Mouse (Mus musculus) 416B (cell line): ENCODE data around the gene Phactr3.

Experiments used
- DNase-seq: peaks from one replicate; pipeline ENCODE4 v3.0.0; 2011; ENCODE audit warnings: low read depth

The Phactr3 gene

GRCm38 (mm10) chr2:178263055-178263454 lies 144.3 kb downstream of the Phactr3 start:
- no peak for DNase-seq

DNA sequence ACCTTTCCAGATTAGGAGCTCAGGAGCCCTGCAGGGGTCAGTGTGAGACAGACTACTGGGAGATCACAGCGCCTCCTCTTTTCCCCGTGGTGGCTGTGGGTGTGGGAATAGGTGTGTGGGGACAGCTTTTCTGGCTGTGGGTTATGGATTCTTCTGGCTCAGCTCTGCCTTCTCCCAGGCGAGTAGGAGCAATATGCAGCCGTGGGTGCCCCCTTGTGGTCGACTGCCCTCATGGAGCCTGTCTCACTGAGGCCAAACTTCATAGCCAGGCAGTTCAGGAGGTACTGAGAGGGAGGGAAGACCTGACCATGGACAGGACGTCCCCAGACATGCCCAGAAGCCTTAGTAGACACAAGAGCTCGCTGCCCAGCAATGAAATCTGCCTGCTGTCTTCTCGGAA lies 145.6 kb downstream of the Phactr3 start:
- peak; percentile 43 for DNase-seq

DNA sequence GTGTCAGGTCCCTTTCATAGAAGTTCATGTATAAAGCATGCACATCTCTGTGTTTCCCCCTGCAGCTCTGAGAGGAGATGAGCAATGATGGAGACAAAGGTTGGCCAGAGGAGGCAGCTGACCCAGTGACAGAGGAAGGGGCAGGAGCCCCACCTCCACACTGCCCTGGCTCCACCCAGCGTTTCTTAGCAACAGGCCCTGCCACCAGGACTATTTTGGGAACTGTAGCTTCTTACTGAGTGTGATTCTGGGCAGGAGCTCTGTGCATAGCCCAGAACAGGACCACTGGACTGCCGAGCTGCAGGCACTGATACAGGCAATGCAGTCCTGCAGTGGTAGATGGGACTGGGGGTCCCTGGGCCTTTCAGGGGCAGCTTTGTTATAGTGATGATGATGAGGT lies 146.7 kb downstream of the Phactr3 start:
- DNase-seq = no peak

DNA sequence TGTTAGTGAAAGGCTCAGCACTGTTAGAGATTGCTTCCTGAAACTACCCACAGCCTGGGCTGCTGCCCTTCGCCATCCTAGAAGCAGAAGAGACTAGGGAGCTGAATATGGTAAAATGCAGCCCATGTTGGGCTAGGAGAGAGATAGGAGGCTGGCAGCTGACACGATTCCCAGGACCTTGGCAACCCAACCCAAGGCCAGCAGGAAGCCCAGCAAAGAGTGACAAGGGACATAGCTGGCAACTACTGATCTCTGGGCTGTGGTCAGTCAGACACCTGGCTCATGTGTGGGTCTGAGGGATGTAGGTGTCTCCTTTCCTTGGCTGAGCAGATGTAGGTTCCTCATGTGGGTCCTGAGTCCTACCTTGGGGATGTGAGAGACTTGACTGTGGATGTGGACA lies 152.0 kb downstream of the Phactr3 start:
- no peak for DNase-seq

GRCm38 (mm10) chr2:178272350-178272749 lies 153.6 kb downstream of the Phactr3 start:
- DNase-seq = no peak

- DNase-seq = no peak
Measured at GRCm38 (mm10) chr2:178274126-178274525, 155.4 kb downstream of the Phactr3 start.

DNA sequence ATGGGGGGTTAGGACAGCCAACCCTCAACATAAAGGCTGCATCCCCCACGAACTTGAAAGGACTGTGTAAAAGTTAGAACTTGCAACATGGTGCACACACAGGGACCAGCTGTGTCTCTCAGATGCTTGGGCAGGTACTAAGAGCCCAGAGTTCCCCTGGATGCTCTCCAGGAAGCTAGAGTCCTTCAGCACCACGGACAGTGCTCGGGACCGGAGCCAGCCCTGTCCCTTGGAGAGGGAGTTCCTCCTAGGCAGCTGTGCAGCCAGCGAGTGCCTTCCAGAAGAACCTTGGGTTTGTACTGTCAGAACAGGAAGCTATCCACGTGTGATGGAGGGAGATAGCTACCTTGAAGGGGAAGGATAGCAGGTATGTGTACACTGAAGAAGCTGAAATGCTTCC lies 158.4 kb downstream of the Phactr3 start:
- peak; percentile 31 for DNase-seq

DNA sequence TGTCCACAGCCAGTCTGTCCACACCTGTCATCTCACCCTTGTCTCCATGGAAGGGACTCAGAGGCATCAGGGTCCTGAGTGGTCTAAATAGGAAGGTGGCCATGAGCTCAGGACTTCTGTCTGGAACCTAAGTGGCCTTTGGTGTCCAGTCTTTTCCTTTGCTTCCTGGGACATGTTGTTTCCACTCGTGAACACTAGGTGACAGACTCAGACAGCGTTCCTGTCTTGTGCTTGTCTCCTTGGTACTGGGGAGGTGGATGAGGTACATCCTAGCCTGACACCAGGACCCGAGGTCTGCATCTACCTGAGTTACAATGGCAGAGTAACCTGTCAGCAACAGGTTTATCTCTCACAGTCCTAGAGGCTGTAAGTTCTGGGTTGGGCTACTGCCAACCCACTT lies 162.4 kb downstream of the Phactr3 start:
- DNase-seq = no peak

GRCm38 (mm10) chr2:178287285-178287684 lies 168.5 kb downstream of the Phactr3 start:
- DNase-seq = peak; percentile 28

- DNase-seq = no peak
Measured at GRCm38 (mm10) chr2:178288666-178289065, 169.9 kb downstream of the Phactr3 start.

- no peak for DNase-seq
Measured at GRCm38 (mm10) chr2:178303453-178304187, 184.8 kb downstream of the Phactr3 start.

- DNase-seq = no peak
Measured at GRCm38 (mm10) chr2:178304188-178304529, 185.4 kb downstream of the Phactr3 start.

- DNase-seq = no peak
Measured at GRCm38 (mm10) chr2:178304669-178305068, 185.9 kb downstream of the Phactr3 start.

DNA sequence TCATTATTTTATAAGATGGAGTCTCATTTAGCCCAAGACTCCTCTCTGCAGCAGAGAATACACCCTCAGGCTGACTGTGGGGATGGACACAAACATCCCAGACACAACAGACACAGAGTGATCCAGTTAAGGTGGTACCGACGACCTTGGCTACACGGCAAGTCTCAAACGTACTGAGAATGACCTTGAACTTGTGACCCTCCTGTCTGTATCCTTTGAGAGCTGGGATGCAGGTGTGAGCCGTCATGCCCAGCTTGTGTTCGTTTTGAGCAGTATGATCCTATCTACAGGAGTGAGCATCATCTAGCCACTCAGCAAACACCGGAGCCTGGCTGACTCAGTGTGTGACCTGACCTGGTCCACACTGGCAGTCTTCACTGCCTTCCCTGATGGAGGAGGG lies 194.8 kb downstream of the Phactr3 start:
- DNase-seq = no peak

- DNase-seq = no peak
Measured at GRCm38 (mm10) chr2:178316281-178316680, 197.5 kb downstream of the Phactr3 start.

GRCm38 (mm10) chr2:178319766-178320165 lies 201.0 kb downstream of the Phactr3 start:
- DNase-seq = no peak

DNA sequence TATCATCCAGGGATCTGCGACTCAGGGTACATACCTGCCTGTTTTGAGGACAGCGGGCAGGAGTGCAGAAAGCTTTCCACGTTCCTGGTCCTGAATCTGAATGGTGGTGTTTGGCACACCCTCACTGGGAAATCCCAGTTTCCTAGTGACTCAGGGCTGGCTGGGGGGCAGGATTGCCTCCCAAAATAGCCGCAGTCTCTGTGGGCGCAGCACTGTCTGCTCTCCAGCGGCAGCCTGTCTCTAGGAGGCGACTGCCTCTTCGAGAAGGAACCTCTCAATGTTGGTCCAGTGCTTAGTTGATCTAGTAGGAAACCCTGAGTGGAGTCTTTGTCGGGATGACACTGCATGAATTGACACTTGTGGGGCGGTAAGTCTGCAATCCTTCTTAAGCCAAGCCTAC lies 202.5 kb downstream of the Phactr3 start:
- DNase-seq = no peak

- no peak for DNase-seq
Measured at GRCm38 (mm10) chr2:178324410-178324809, 205.6 kb downstream of the Phactr3 start.

GRCm38 (mm10) chr2:178324818-178325217 lies 206.0 kb downstream of the Phactr3 start:
- no peak for DNase-seq

DNA sequence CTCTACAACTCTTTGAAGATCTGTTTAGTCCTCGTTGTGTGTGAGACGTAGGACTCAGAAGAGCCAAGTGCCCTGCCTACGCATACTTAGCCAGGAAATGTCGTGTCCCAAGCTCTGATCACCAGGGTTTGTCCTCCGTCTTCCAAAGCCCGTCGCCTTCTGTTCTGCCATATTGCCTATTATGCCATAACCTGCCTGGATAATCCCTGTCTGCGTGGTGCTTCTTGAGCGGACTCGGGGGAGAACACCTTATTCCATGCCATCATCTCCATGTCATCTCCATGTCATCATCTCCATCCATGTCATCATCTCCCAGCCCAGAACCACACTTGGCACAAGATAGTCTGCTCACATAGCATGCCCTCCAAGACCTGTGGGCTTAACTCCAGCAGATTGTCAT lies 207.3 kb downstream of the Phactr3 start:
- no peak for DNase-seq

GRCm38 (mm10) chr2:178326750-178327465 lies 208.1 kb downstream of the Phactr3 start:
- DNase-seq = no peak

- DNase-seq = no peak
Measured at GRCm38 (mm10) chr2:178327466-178328040, 208.8 kb downstream of the Phactr3 start.

DNA sequence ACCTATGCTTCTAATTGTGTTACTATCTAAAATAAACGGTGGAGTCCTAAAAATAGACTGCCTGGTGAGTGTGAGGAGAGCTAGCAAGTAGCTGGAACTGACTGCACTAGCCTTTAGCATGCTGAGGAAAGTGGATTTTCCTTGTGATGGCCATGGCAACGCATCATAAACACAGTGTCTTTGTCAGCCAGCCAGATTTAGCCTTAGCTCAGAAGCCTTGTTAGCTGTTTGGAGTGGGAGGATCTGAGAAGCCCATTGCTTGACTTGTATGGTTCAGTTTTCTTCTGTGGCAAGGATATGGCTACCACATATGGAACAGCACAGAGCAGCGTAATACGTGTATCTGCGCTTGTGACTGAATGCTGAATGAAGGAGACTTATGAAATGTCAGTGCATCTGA lies 210.8 kb downstream of the Phactr3 start:
- no peak for DNase-seq
